Mouse (Mus musculus) C2C12 (cell line): Measurements from ENCODE around the gene Bspry.

Experiments
- CTCF ChIP-seq: IDR thresholded peaks from one replicate; pipeline ENCODE4 v1.5.1; 2011; ENCODE audit not compliant: control insufficient read depth, insufficient read depth, insufficient read length
- MAX ChIP-seq: IDR thresholded peaks from one replicate; pipeline ENCODE4 v1.6.1; 2011; ENCODE audit warnings: mild to moderate bottlenecking, control low read depth

DNA sequence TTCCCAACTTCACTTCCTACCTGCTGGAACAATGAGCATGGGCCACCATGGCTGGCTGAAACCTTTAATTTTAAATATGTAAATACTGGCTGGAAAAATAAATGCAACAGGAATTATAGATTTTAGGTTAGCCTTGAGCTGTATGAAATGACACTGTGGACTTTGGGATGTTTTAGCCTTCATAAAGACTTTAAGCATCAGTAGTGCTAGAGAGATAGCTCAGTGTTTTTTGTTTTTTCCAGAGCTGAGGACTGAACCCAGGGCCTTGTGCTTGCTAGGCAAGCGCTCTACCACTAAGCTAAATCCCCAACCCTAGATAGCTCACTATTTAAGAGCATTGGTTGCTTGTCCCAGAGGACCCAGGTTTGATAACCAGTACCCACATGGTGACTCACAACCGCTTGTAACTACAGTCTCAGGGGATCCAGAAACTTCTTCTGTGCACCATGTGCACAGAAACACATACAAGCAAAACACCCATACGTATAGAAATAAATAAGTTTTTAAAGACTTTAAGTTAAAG is 42.5 kb upstream of the Bspry start:
- TF ChIP-seq CTCF (no peak), MAX (no peak)
